Mouse (Mus musculus) kidney, adult 2 months (tissue): ENCODE measurements around the gene Fam222b.

ENCODE experiments used
- CTCF ChIP-seq: fragments of 200-500 bp; conservative IDR thresholded peaks from 2 replicates; pipeline ENCODE4 v1.5.1; 2011; ENCODE audit warnings: low read depth, mild to moderate bottlenecking, control low read depth, low read length, moderate library complexity, mixed read lengths; ENCODE audit not compliant: insufficient read depth, insufficient read length
- POLR2A ChIP-seq: fragments of 200-500 bp; IDR thresholded peaks from one replicate; pipeline ENCODE4 v1.6.1; 2011; ENCODE audit warnings: low read depth, low read length, control low read depth

GRCm38 (mm10) chr11:78104501-78104900, 10.0 kb downstream of the Fam222b start:
- no peak for TF ChIP-seq POLR2A
- TF ChIP-seq CTCF, result no peak
